Mouse (Mus musculus) gastrocnemius, postnatal 14 days (tissue): ENCODE data around the gene Aco1. TPM values are rescaled to one million over a fixed set of nuclear protein-coding genes. Genes with fewer than 3 reads are reported as not detected.

Experiments used
- DNase-seq: peaks from one replicate; pipeline ENCODE4 v3.0.0; 2021; ENCODE audit warnings: mixed read lengths
- intact Hi-C: fragments of 180-260 bp; cut with DNase I; formaldehyde crosslinking; loops from one replicate; pipeline ENCODE4 v1.15.1; 2025; ENCODE audit warnings: low total_unique reads
- total RNA-seq, 2 experiments: library from RNA; stranded (reverse); gene quantifications; 2 replicates each; pipeline ENCODE4 v1.2.3; 2021

Gene Aco1
- total RNA-seq, 2 experiments from 2014 or later = 18.1 to 19.3 TPM

GRCm38 (mm10) chr4:40155467-40155999 lies 12.7 kb downstream of the Aco1 start:
- no peak for DNase-seq
- intact Hi-C loops = no loop called here

GRCm38 (mm10) chr4:40156153-40156552 lies 13.3 kb downstream of the Aco1 start:
- intact Hi-C loops = no loop called here
- DNase-seq = no peak

GRCm38 (mm10) chr4:40156582-40157499 lies 14.0 kb downstream of the Aco1 start:
- DNase-seq = no peak
- intact Hi-C loops = no loop called here

- DNase-seq = no peak
- intact Hi-C loops = no loop called here
These were observed 14.8 kb downstream of the Aco1 start for GRCm38 (mm10) chr4:40157500-40158223.

GRCm38 (mm10) chr4:40158224-40158540 lies 15.3 kb downstream of the Aco1 start:
- intact Hi-C loops = no loop called here
- DNase-seq = no peak

- no peak for DNase-seq
- intact Hi-C loops = no loop called here
These were observed 17.9 kb downstream of the Aco1 start for GRCm38 (mm10) chr4:40160591-40161434.

GRCm38 (mm10) chr4:40163646-40164045 lies 20.8 kb downstream of the Aco1 start:
- no peak for DNase-seq
- intact Hi-C loops = no loop called here

GRCm38 (mm10) chr4:40171477-40171876 lies 28.6 kb downstream of the Aco1 start:
- DNase-seq = no peak
- intact Hi-C loops = no loop called here

- intact Hi-C loops = no loop called here
- no peak for DNase-seq
These were observed 29.5 kb downstream of the Aco1 start for GRCm38 (mm10) chr4:40172336-40172735.

- no peak for DNase-seq
- intact Hi-C loops = no loop called here
These were observed 31.4 kb downstream of the Aco1 start for GRCm38 (mm10) chr4:40174321-40174720.

GRCm38 (mm10) chr4:40178584-40178983 lies 35.7 kb downstream of the Aco1 start:
- DNase-seq = no peak
- intact Hi-C loops = no loop called here

GRCm38 (mm10) chr4:40180046-40180445 lies 37.2 kb downstream of the Aco1 start:
- intact Hi-C loops = loop anchor here (5.0 kb wide), 1 partner anchor 43 kb away; no protein-coding TSS in a partner anchor
- DNase-seq = no peak

GRCm38 (mm10) chr4:40181681-40182080 lies 38.8 kb downstream of the Aco1 start:
- intact Hi-C loops = loop anchor here (5.0 kb wide), 1 partner anchor 44 kb away; no protein-coding TSS in a partner anchor
- DNase-seq = no peak

GRCm38 (mm10) chr4:40182651-40183320 lies 39.9 kb downstream of the Aco1 start:
- peak; percentile 48 for DNase-seq
- intact Hi-C loops = loop anchor here (5.0 kb wide), 1 partner anchor 45 kb away; no protein-coding TSS in a partner anchor

GRCm38 (mm10) chr4:40183781-40184180 lies 40.9 kb downstream of the Aco1 start:
- intact Hi-C loops = loop anchor here (5.0 kb wide), 1 partner anchor 46 kb away; no protein-coding TSS in a partner anchor
- no peak for DNase-seq

GRCm38 (mm10) chr4:40184470-40184869 lies 41.6 kb downstream of the Aco1 start:
- no peak for DNase-seq
- intact Hi-C loops = loop anchor here (5.0 kb wide), 1 partner anchor 47 kb away; no protein-coding TSS in a partner anchor

- intact Hi-C loops = no loop called here
- no peak for DNase-seq
These were observed 45.1 kb downstream of the Aco1 start for GRCm38 (mm10) chr4:40187956-40188355.

GRCm38 (mm10) chr4:40192246-40192645 lies 49.4 kb downstream of the Aco1 start:
- intact Hi-C loops = no loop called here
- no peak for DNase-seq

- DNase-seq = no peak
- intact Hi-C loops = no loop called here
These were observed 50.6 kb downstream of the Aco1 start for GRCm38 (mm10) chr4:40193461-40193860.
